10 mouse cellular contexts compared by ENCODE assay signal in genomic region chr11:116668839-116669238, GRCm38 (mm10). TPM values are rescaled to one million over a fixed set of nuclear protein-coding genes. Genes with fewer than 3 reads are reported as not detected.
DNase-seq lines count a peak whose midpoint lies in the region; ATAC-seq and TF ChIP-seq lines count a peak whose summit lies in the region.
"Had no signal": no experiment of that assay in that cellular context is flagged by ENCODE, and none has a peak within 500 bp of the region (broad histone marks: within the 10 kb centered on the region; RNA-seq: fewer than 3 reads in every experiment).

No protein-coding gene starts in this region.

- 43% methylated on average over 7 of the region's 7 CpGs for WGBS in embryonic facial prominence, embryonic 13.5 days
- 36% methylated on average over 7 of the region's 7 CpGs for WGBS in midbrain, embryonic 11.5 days

- no peak overlapping the region for H3K4me2 ChIP-seq in embryonic facial prominence, embryonic 13.5 days
- H3K4me2 ChIP-seq in midbrain, embryonic 11.5 days: no peak overlapping the region
- H3K4me2 ChIP-seq: hindbrain, embryonic 15.5 days had no signal

- DNase-seq in gastrocnemius, adult 2 months: no peak
- DNase-seq in gastrocnemius, adult 18-20 months (ENCODE audit: low spot score): no peak
- peak; percentile 45 for DNase-seq in left cerebral cortex, postnatal 4 days
- DNase-seq in left cerebral cortex, postnatal 25 days (ENCODE audit: low spot score in 2 of 2): no peak
- DNase-seq in midbrain, embryonic 11.5 days (ENCODE audit: low spot score, missing footprints): no peak
- no peak for DNase-seq in thymus, postnatal 4 days
- DNase-seq in right cerebral cortex, postnatal 36 days (ENCODE audit: low spot score in 2 of 2): no peak

- H3K9me3 ChIP-seq in embryonic facial prominence, embryonic 13.5 days: no peaks in the 10 kb centered on the region
- H3K9me3 ChIP-seq in midbrain, embryonic 11.5 days (ENCODE audit: control insufficient read depth, low read length): no peaks in the 10 kb centered on the region
- H3K9me3 ChIP-seq: hindbrain, embryonic 15.5 days; megakaryocyte, embryonic 14.5 days had no signal

- peaks cover 40% of the 10 kb centered on the region for H3K4me1 ChIP-seq in embryonic facial prominence, embryonic 13.5 days
- peaks cover 20% of the 10 kb centered on the region for H3K4me1 ChIP-seq in midbrain, embryonic 11.5 days (ENCODE audit: control insufficient read depth, insufficient read depth, low read length)

- peaks cover 12% of the 10 kb centered on the region for H3K36me3 ChIP-seq in embryonic facial prominence, embryonic 13.5 days
- peaks cover 2% of the 10 kb centered on the region; the same call in 1 of the 2 replicates for H3K36me3 ChIP-seq in midbrain, embryonic 11.5 days (ENCODE audit: control insufficient read depth, insufficient read depth, low read length)

- H3K9ac ChIP-seq in embryonic facial prominence, embryonic 13.5 days: 0 out of 2 replicates have a peak overlapping the region, but pooled peaks have one; percentile 6
- peak overlapping the region; percentile 0; the same call in 1 of the 2 replicates for H3K9ac ChIP-seq in midbrain, embryonic 11.5 days (ENCODE audit: low read length)
- H3K9ac ChIP-seq: hindbrain, embryonic 15.5 days had no signal

- H3K4me3 ChIP-seq in gastrocnemius, adult 2 months: no peak overlapping the region
- H3K4me3 ChIP-seq in embryonic facial prominence, embryonic 13.5 days: no peak overlapping the region
- H3K4me3 ChIP-seq in midbrain, embryonic 11.5 days (ENCODE audit: low read depth, low read length): no peak overlapping the region
- H3K4me3 ChIP-seq: hindbrain, embryonic 15.5 days had no signal

- intact Hi-C loops in gastrocnemius, adult 2 months (cut with DNase I): no loop called here
- intact Hi-C loops in left cerebral cortex, postnatal 4 days (cut with DNase I): loop anchor here (10.0 kb wide), 1 partner anchor 386 kb away; no protein-coding TSS in a partner anchor
- intact Hi-C loops in left cerebral cortex, postnatal 25 days (cut with DNase I): no loop called here

- ATAC-seq in embryonic facial prominence, embryonic 13.5 days (ENCODE audit: insufficient number of reproducible peaks, insufficient read depth, low FRiP score, low TSS enrichment, low read depth): no peak
- no peak for ATAC-seq in midbrain, embryonic 11.5 days (ENCODE audit: low FRiP score)

- peak; percentile 27; the same call in 1 of the 2 replicates for TF ChIP-seq CTCF in gastrocnemius, adult 2 months (IDR thresholded peaks at IDR 0.05)

- no peaks in the 10 kb centered on the region for H3K27me3 ChIP-seq in embryonic facial prominence, embryonic 13.5 days
- H3K27me3 ChIP-seq in midbrain, embryonic 11.5 days (ENCODE audit: control insufficient read depth, insufficient read depth, low read length): no peaks in the 10 kb centered on the region
- H3K27me3 ChIP-seq: hindbrain, embryonic 15.5 days had no signal

- H3K27ac ChIP-seq in gastrocnemius, adult 2 months: peak overlapping the region; percentile 57
- H3K27ac ChIP-seq in embryonic facial prominence, embryonic 13.5 days: no peak overlapping the region
- H3K27ac ChIP-seq in midbrain, embryonic 11.5 days (ENCODE audit: low read depth, low read length): no peak overlapping the region
- H3K27ac ChIP-seq: hindbrain, embryonic 15.5 days had no signal

RNA-seq across cellular contexts. Expression of gene Cygb, which starts 14.7 kb away (rescaled TPM):
- 10 to 100 TPM in 1 of 2 experiments, 1 to 10 TPM in 1; 9.6 to 14.7 TPM for total RNA-seq in gastrocnemius, adult 2 months (2021)
- total RNA-seq in gastrocnemius, adult 18-20 months (2021): 10 to 100 TPM; 10.5 to 15.0 TPM
- total RNA-seq in left cerebral cortex, postnatal 4 days (2021): 10 to 100 TPM; 17.1 to 20.6 TPM
- total RNA-seq in left cerebral cortex, postnatal 25 days (2021): 10 to 100 TPM; 39.9 TPM
- polyA plus RNA-seq in embryonic facial prominence, embryonic 13.5 days (2015; fragmentation: Nextera tagmentation; extraction: Ambion mirVana): 7.1 and 7.9 TPM in 2 replicates
- polyA plus RNA-seq in midbrain, embryonic 11.5 days (2014; fragmentation: Nextera tagmentation; extraction: Ambion mirVana): 1.7 and 2.1 TPM in 2 replicates

RNA-seq across cellular contexts. Expression of gene Prcd, which starts 15.5 kb away (rescaled TPM):
- total RNA-seq in gastrocnemius, adult 2 months (2021): 1 to 10 TPM in 1 of 2 experiments, not detected in 1; 1.0 TPM
- under 1 TPM; 0.34 to 0.50 TPM for total RNA-seq in gastrocnemius, adult 18-20 months (2021)
- 1 to 10 TPM in 1 of 2 experiments, under 1 TPM in 1; 0.98 to 2.2 TPM for total RNA-seq in left cerebral cortex, postnatal 4 days (2021)
- 1 to 10 TPM; 4.6 to 6.7 TPM for total RNA-seq in left cerebral cortex, postnatal 25 days (2021)
- polyA plus RNA-seq in embryonic facial prominence, embryonic 13.5 days (2015; fragmentation: Nextera tagmentation; extraction: Ambion mirVana): 0.69 and 0.80 TPM in 2 replicates
- 0.22 and 1.0 TPM in 2 replicates for polyA plus RNA-seq in midbrain, embryonic 11.5 days (2014; fragmentation: Nextera tagmentation; extraction: Ambion mirVana)

RNA-seq across cellular contexts. Expression of gene Rhbdf2, which starts 42.0 kb away (rescaled TPM):
- total RNA-seq in gastrocnemius, adult 2 months (2021): 10 to 100 TPM; 11.6 to 14.4 TPM
- total RNA-seq in gastrocnemius, adult 18-20 months (2021): 10 to 100 TPM; 11.2 to 11.9 TPM
- 1 to 10 TPM in 1 of 2 experiments, under 1 TPM in 1; 0.90 to 1.5 TPM for total RNA-seq in left cerebral cortex, postnatal 4 days (2021)
- 1 to 10 TPM; 1.3 to 1.4 TPM for total RNA-seq in left cerebral cortex, postnatal 25 days (2021)
- 4.2 and 4.3 TPM in 2 replicates for polyA plus RNA-seq in embryonic facial prominence, embryonic 13.5 days (2015; fragmentation: Nextera tagmentation; extraction: Ambion mirVana)
- polyA plus RNA-seq in midbrain, embryonic 11.5 days (2014; fragmentation: Nextera tagmentation; extraction: Ambion mirVana): 1.2 and 1.3 TPM in 2 replicates

Comparison
In these comparisons a context has a peak if more than half of its experiments do, and no peak if none do; other contexts are left out.
1. RNA of gene Rhbdf2, which starts 42.0 kb away (total RNA-seq): 11.6 to 14.4 TPM in gastrocnemius, adult 2 months and 11.2 to 11.9 TPM in gastrocnemius, adult 18-20 months; 0.90 to 1.5 TPM in left cerebral cortex, postnatal 4 days and 1.3 to 1.4 TPM in left cerebral cortex, postnatal 25 days; every median in the first group is over 4 times any median in the second.